Mouse (Mus musculus) heart, adult 10 weeks (tissue): ENCODE results near the gene Gm6526. TPM values are rescaled to one million over a fixed set of nuclear protein-coding genes. Genes with fewer than 3 reads are reported as not detected.

ENCODE experiments used
- polyA plus RNA-seq: library from polyadenylated mRNA; stranded (reverse); fragments of 350-450 nt; fragmentation: Illumina TruSeq; extraction: RNeasy Lipid Tissue Mini Kit (QIAGEN cat#74804); gene quantifications from one replicate; pipeline ENCODE4 v1.2.3, GENCODE M21; 2014; ENCODE audit warnings: low read depth, low replicate concordance

Gene Gm6526
- polyA plus RNA-seq: not detected

DNA sequence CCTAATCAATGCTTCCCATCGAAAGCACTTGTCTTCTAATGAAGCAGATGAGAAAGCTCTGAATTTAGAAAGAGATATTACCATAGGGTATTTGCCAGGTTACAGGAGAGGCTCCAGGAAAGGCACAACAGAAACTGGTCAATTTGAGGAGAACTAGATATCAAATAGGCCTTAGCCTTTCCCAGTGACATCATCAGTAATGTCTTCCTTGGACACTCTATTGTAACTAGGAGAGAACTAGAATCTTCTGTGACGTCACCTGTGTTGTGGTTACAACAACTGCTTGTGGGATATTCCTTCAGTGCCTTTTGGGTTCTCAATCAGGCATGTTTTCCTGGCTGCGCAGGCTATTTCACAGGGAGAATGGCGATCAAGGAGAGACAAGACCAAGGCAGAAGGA lies at the start of gene Gm6526:
Gm6526 (plus strand) TSS at position 301 of the 400 bp plus-strand sequence.

DNA sequence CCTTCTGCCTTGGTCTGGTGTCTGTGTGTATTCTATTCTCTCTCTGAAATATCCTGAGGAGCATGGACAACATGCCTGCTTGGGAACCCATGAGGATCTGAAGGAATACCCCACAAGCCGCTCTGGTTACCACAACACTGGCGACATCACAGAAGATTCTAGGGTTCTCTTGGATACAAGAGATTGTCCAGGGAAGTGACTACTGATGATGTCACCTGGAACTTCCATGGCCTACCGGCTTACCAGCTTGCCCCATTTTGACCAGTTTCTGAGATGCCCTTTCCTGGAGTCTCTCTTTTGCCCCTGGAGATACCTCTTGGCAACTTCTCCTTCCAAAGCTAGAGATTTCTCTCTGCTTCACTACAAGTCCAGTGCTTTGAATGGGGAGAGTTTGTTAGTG lies 20.3 kb upstream of the Gm6526 start, which contains the start of gene Gm16506:
Gm16506 (minus strand) TSS at position 101 of the 400 bp plus-strand sequence.

DNA sequence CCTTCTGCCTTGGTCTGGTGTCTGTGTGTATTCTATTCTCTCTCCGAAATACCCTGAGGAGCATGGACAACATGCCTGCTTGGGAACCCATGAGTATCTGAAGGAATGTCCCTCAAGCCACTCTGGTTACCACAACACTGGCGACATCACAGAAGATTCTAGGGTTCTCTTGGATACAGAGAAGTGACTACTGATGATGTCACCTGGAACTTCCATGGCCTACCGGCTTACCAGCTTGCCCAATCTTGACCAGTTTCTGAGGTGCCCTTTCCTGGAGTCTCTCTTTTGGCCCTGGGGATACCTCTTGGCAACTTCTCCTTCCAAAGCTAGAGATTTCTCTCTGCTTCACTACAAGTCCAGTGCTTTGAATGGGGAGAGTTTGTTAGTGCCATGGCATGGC lies 37.0 kb downstream of the Gm6526 start, which contains the start of gene Gm8180:
Gm8180 (minus strand) TSS at position 101 of the 400 bp plus-strand sequence.

Other genes with a start within 250 kb of the Gm6526 start
- gene Gm5799, start 204.3 kb upstream of the Gm6526 start, polyA plus RNA-seq: not detected
- gene Gm17654, start 168.7 kb upstream of the Gm6526 start, polyA plus RNA-seq: not detected
- gene Gm10375, start 139.9 kb upstream of the Gm6526 start, polyA plus RNA-seq: not detected
- gene Gm8165, start 70.7 kb upstream of the Gm6526 start, polyA plus RNA-seq: not detected
- not detected for gene Gm7324, start 50.0 kb upstream of the Gm6526 start, polyA plus RNA-seq
- gene Gm16506, start 20.4 kb upstream of the Gm6526 start, polyA plus RNA-seq: not detected
- not detected for gene Gm8180, start 36.9 kb downstream of the Gm6526 start, polyA plus RNA-seq
- gene Ear1, start 127.7 kb downstream of the Gm6526 start, polyA plus RNA-seq: not detected
- not detected for gene Ear10, start 175.7 kb downstream of the Gm6526 start, polyA plus RNA-seq
- 1.8 TPM for gene Gm8113, start 177.5 kb downstream of the Gm6526 start, polyA plus RNA-seq
- gene Ang5, start 209.2 kb downstream of the Gm6526 start, polyA plus RNA-seq: not detected